Mouse (Mus musculus) adipocyte (in vitro differentiated cells): ENCODE data around the gene Tshz2.
"Not testable (repeated sequence)": the region's sequence is repeated elsewhere in the genome, so short reads cannot be mapped to it uniquely, and the experiment has no call there.

Experiments
- DNase-seq: peaks from one replicate; pipeline ENCODE4 v3.0.0-alpha.2; 2016; ENCODE audit warnings: low spot score

Gene Tshz2

GRCm38 (mm10) chr2:169814351-169814750 lies 181.5 kb downstream of the Tshz2 start:
- no peak for DNase-seq

- no peak for DNase-seq
Observed at GRCm38 (mm10) chr2:169814757-169815156, 181.9 kb downstream of the Tshz2 start.

- no peak for DNase-seq
Observed at GRCm38 (mm10) chr2:169821021-169821441, 188.2 kb downstream of the Tshz2 start.

- no peak for DNase-seq
Observed at GRCm38 (mm10) chr2:169825908-169826307, 193.1 kb downstream of the Tshz2 start.

- DNase-seq: no peak
Observed at GRCm38 (mm10) chr2:169826316-169826715, 193.5 kb downstream of the Tshz2 start.

- no peak for DNase-seq
Observed at GRCm38 (mm10) chr2:169826833-169827232, 194.0 kb downstream of the Tshz2 start.

GRCm38 (mm10) chr2:169832184-169832583 lies 199.4 kb downstream of the Tshz2 start:
- no peak for DNase-seq

GRCm38 (mm10) chr2:169833638-169834037 lies 200.8 kb downstream of the Tshz2 start:
- DNase-seq: no peak

- no peak for DNase-seq
Observed at GRCm38 (mm10) chr2:169834602-169835001, 201.8 kb downstream of the Tshz2 start.

GRCm38 (mm10) chr2:169837031-169837605 lies 204.3 kb downstream of the Tshz2 start:
- no peak for DNase-seq

- DNase-seq: no peak
Observed at GRCm38 (mm10) chr2:169838521-169838920, 205.7 kb downstream of the Tshz2 start.

- no peak for DNase-seq
Observed at GRCm38 (mm10) chr2:169841442-169841841, 208.6 kb downstream of the Tshz2 start.

GRCm38 (mm10) chr2:169842494-169842893 lies 209.7 kb downstream of the Tshz2 start:
- DNase-seq: no peak

GRCm38 (mm10) chr2:169843553-169843952 lies 210.7 kb downstream of the Tshz2 start:
- DNase-seq: no peak

- no peak for DNase-seq
Observed at GRCm38 (mm10) chr2:169849077-169849476, 216.3 kb downstream of the Tshz2 start.

- no peak for DNase-seq
Observed at GRCm38 (mm10) chr2:169849541-169849940, 216.7 kb downstream of the Tshz2 start.

- no peak for DNase-seq
Observed at GRCm38 (mm10) chr2:169851606-169852005, 218.8 kb downstream of the Tshz2 start.

GRCm38 (mm10) chr2:169854491-169854890 lies 221.7 kb downstream of the Tshz2 start:
- no peak for DNase-seq

- DNase-seq: not testable (repeated sequence)
Observed at GRCm38 (mm10) chr2:169857041-169857440, 224.2 kb downstream of the Tshz2 start.

GRCm38 (mm10) chr2:169859078-169859855 lies 226.5 kb downstream of the Tshz2 start:
- no peak for DNase-seq

- no peak for DNase-seq
Observed at GRCm38 (mm10) chr2:169860895-169861294, 228.1 kb downstream of the Tshz2 start.

GRCm38 (mm10) chr2:169862701-169863100 lies 229.9 kb downstream of the Tshz2 start:
- no peak for DNase-seq

GRCm38 (mm10) chr2:169869468-169869867 lies 236.7 kb downstream of the Tshz2 start:
- no peak for DNase-seq

GRCm38 (mm10) chr2:169870503-169870902 lies 237.7 kb downstream of the Tshz2 start:
- no peak for DNase-seq
